17 mouse cellular contexts compared by ENCODE assay signal in the genomic region with DNA sequence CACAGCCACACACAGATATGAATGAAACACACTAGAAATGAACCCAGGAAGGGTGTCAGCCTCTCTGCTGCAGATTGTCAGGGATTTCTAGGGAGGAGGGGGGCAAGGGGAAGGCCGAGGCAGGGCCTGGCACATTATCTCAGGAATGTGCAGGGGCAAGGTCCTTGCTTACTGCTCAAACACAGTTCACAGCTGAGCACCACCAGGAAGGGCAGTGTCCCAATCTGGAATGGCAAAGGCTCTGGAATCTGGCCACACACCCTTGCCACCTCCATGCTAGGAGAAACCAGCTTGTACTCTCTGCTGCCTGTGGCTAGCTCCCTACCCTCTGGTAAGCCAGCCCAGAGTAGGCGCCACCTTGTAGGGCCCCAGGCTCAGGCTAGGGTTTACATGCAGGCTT. TPM values are rescaled to one million over a fixed set of nuclear protein-coding genes. Genes with fewer than 3 reads are reported as not detected.
DNase-seq lines count a peak whose midpoint lies in the region; ATAC-seq and TF ChIP-seq lines count a peak whose summit lies in the region.
"Had no signal": no experiment of that assay in that cellular context is flagged by ENCODE, and none has a peak within 500 bp of the region (broad histone marks: within the 10 kb centered on the region; RNA-seq: fewer than 3 reads in every experiment).

No protein-coding gene starts in this region.

- no peaks in the 10 kb centered on the region for H3K36me3 ChIP-seq in kidney, embryonic 16.5 days (ENCODE audit: insufficient read depth, low read length)
- H3K36me3 ChIP-seq in lung, postnatal 0 days (ENCODE audit: insufficient read depth, low read length): no peaks in the 10 kb centered on the region
- H3K36me3 ChIP-seq: limb, embryonic 15.5 days; neural tube, embryonic 12.5 days had no signal

- no peaks in the 10 kb centered on the region for H3K9me3 ChIP-seq in kidney, embryonic 16.5 days (ENCODE audit: low read length)
- no peaks in the 10 kb centered on the region for H3K9me3 ChIP-seq in lung, postnatal 0 days (ENCODE audit: low read length)
- H3K9me3 ChIP-seq: limb, embryonic 15.5 days; neural tube, embryonic 12.5 days had no signal

- H3K4me2 ChIP-seq in kidney, embryonic 16.5 days (replicated peaks; ENCODE audit: low read depth, low read length): no peak overlapping the region
- no peak overlapping the region for H3K4me2 ChIP-seq in lung, postnatal 0 days (replicated peaks; ENCODE audit: low read depth, low read length)
- H3K4me2 ChIP-seq: limb, embryonic 15.5 days; neural tube, embryonic 12.5 days had no signal

- no peak overlapping the region for H3K9ac ChIP-seq in kidney, embryonic 16.5 days (replicated peaks; ENCODE audit: low read length)
- no peak overlapping the region for H3K9ac ChIP-seq in lung, postnatal 0 days (replicated peaks; ENCODE audit: low read depth)
- H3K9ac ChIP-seq: limb, embryonic 15.5 days; neural tube, embryonic 12.5 days had no signal

- TF ChIP-seq EP300 in lung, postnatal 0 days (IDR thresholded peaks at IDR 0.05): peak; percentile 27; the same call in 1 of the 2 replicates

- 44% methylated on average over 2 of the region's 2 CpGs for WGBS in lung, adult 2 months
- 44% methylated on average over 2 of the region's 2 CpGs for WGBS in kidney, embryonic 16.5 days
- 50% methylated on average over 2 of the region's 2 CpGs for WGBS in lung, postnatal 0 days

- TF ChIP-seq CTCF in lung, adult 2 months (IDR thresholded peaks at IDR 0.05; ENCODE audit: insufficient read depth, low read length): no peak
- no peak for TF ChIP-seq CTCF in lung, postnatal 0 days (IDR thresholded peaks at IDR 0.05)

- peaks cover 9% of the 10 kb centered on the region for H3K4me1 ChIP-seq in lung, adult 2 months (ENCODE audit: control insufficient read depth, insufficient read depth, low read length)
- peaks cover 5% of the 10 kb centered on the region for H3K4me1 ChIP-seq in kidney, embryonic 16.5 days (ENCODE audit: insufficient read depth, low read length)
- H3K4me1 ChIP-seq in lung, postnatal 0 days (ENCODE audit: insufficient read depth, low read depth, low read length): peaks cover 4% of the 10 kb centered on the region; the same call in 1 of the 2 replicates
- H3K4me1 ChIP-seq: limb, embryonic 15.5 days had no signal

- H3K27me3 ChIP-seq in kidney, embryonic 16.5 days (ENCODE audit: insufficient read depth, low read length): no peaks in the 10 kb centered on the region
- H3K27me3 ChIP-seq in lung, postnatal 0 days (replicated peaks; ENCODE audit: insufficient read depth, low read length): no peaks in the 10 kb centered on the region
- H3K27me3 ChIP-seq: limb, embryonic 15.5 days; neural tube, embryonic 12.5 days had no signal

- DNase-seq in lung, adult 18-20 months: peak; percentile 68 to 69
- no peak for DNase-seq in lung, adult 2 months
- DNase-seq in lung, postnatal 0 days (ENCODE audit: low spot score): peak; percentile 66
- peak; percentile 40 for DNase-seq in yolk sac, embryonic 10.5 days (ENCODE audit: low spot score)
- DNase-seq in frontal cortex, postnatal 10 days (ENCODE audit: low spot score in 2 of 2): no peak
- no peak for DNase-seq in spleen, postnatal 36 days (ENCODE audit: low spot score in 2 of 2)
- DNase-seq: cerebellum, adult 2 months; heart, adult 2 months; heart, postnatal 10 days; midbrain, embryonic 14.5 days; thymus, postnatal 36 days had no signal

- ATAC-seq in kidney, embryonic 16.5 days (ENCODE audit: low FRiP score, low TSS enrichment): peak; percentile 52; the same call in 1 of the 2 replicates
- peak; percentile 86 for ATAC-seq in lung, postnatal 0 days
- ATAC-seq: activated CD4-positive, CD25-positive, alpha-beta regulatory T cell, adult 4 months; CD4-positive, CD25-positive, alpha-beta regulatory T cell, adult 4 months; inflammation-experienced regulatory T-cells, adult 6 months had no signal

- no peak overlapping the region for H3K4me3 ChIP-seq in lung, adult 2 months (replicated peaks; ENCODE audit: extremely low read depth, low read depth, low read length)
- H3K4me3 ChIP-seq in kidney, embryonic 16.5 days (ENCODE audit: low read length): no peak overlapping the region
- H3K4me3 ChIP-seq in lung, postnatal 0 days (ENCODE audit: low read depth, low read length): no peak overlapping the region
- H3K4me3 ChIP-seq: heart, adult 2 months; limb, embryonic 15.5 days; neural tube, embryonic 12.5 days had no signal

- H3K27ac ChIP-seq in kidney, embryonic 16.5 days (ENCODE audit: low read length): no peak overlapping the region
- H3K27ac ChIP-seq in lung, postnatal 0 days (ENCODE audit: low read length): peak overlapping the region; percentile 78
- H3K27ac ChIP-seq: heart, adult 2 months; limb, embryonic 15.5 days; neural tube, embryonic 12.5 days had no signal

- TF ChIP-seq POLR2A in lung, adult 2 months (IDR thresholded peaks at IDR 0.05; ENCODE audit: borderline replicate concordance, extremely low read depth, low read depth, low read length): no peak

RNA-seq across cellular contexts. Expression of a gene that starts 16.8 kb away (rescaled TPM):
- polyA plus RNA-seq in lung, adult 2 months (2012; rRNA removed): 97.0 and 99.9 TPM in 2 replicates
- polyA plus RNA-seq in kidney, embryonic 16.5 days (2015; fragmentation: Nextera tagmentation; extraction: Ambion mirVana): 5.9 and 8.3 TPM in 2 replicates
- polyA plus RNA-seq in lung, postnatal 0 days (2015; fragmentation: Nextera tagmentation; extraction: Ambion mirVana): 22.1 and 31.0 TPM in 2 replicates
- polyA plus RNA-seq: activated CD4-positive, CD25-positive, alpha-beta regulatory T cell, adult 4 months had no signal

Comparison
In these comparisons a context has a peak if more than half of its experiments do, and no peak if none do; other contexts are left out.
1. DNase-seq: peak in lung, adult 18-20 months (2 of 2), lung, postnatal 0 days (single experiment) and yolk sac, embryonic 10.5 days (single experiment); none in lung, adult 2 months (single experiment), frontal cortex, postnatal 10 days (0 of 2) and spleen, postnatal 36 days (0 of 2).